Mouse (Mus musculus): ENCODE results near the gene Mapkapk5.
"Not testable (repeated sequence)": the region's sequence is repeated elsewhere in the genome, so short reads cannot be mapped to it uniquely, and the experiment has no call there.

The Mapkapk5 gene

DNA sequence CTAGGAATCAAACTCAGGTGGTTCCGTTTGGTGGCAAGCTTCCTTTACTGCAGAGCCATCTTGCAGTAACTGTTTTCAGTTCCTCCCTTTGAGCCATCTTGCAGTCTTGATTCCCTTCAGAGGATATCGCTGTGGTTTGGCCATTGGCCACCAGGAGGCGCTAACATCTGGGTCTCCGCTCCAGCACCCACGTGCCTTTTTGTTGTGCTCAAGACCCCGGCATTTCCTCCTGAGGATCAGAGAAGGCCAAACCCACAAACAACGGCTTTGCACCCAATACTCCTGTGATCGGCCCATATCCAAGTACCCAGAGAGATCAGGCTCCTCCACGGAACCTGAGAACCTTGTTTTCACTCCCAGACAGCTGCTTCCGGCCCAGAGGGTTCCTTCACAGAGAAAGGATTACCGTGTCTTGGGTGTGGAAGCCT lies 18.8 kb upstream of the Mapkapk5 start:
- DNase-seq (ENCODE audit: low spot score) = peak; percentile 88

DNA sequence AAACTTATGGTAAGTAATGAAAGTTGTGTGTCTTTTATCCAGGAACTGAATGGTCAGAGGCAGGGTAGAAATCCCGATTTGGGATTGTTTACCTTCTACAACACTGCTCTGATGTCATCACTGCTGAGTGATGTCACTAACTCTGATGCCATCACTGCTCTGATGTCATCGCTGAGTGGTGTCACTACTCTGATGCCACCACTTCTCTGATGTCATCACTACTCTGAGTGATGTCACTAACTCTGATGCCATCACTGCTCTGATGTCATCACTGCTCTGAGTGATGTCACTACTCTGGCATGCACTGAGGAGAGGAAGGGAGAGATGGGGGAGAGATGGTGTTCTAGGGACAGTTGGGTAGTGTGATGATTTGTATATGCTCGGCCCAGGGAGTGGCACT lies 16.7 kb upstream of the Mapkapk5 start:
- no peak for DNase-seq (ENCODE audit: low spot score)

- no peak for DNase-seq (ENCODE audit: low spot score)
Measured at GRCm38 (mm10) chr5:121549196-121549595, 3.5 kb upstream of the Mapkapk5 start.

- no peak for DNase-seq (ENCODE audit: low spot score)
Measured at GRCm38 (mm10) chr5:121547084-121547483, 1.4 kb upstream of the Mapkapk5 start.

GRCm38 (mm10) chr5:121546530-121546895 lies 808 bp upstream of the Mapkapk5 start:
- DNase-seq (ENCODE audit: low spot score) = peak; percentile 52

- no peak for DNase-seq (ENCODE audit: low spot score)
Measured at GRCm38 (mm10) chr5:121544910-121545792, 554 bp downstream of the Mapkapk5 start, which contains the start of the genes Adam1a and Gm42878. Gene Adam1a, minus strand, starts transcription at chr5:121545482. Gene Gm42878, minus strand, starts transcription at chr5:121545482.

DNA sequence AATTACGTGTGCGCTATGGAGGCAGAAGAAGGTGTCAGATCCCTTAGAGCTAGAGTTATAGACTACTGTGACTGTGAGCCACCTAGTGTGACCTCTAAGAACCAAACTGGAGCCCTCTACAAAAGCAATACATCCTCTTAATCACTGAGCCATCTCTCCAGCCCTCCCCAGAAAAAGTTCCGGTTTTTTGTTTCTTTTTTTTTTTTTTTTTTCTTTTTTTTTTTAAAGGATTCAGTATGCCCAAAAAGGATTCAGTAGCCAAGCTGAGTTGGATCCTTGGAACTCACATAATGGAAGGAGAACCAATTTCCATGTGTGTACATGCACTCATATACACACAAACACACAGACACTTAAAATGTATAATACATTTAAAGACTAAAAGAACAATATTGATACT lies 2.3 kb downstream of the Mapkapk5 start:
- DNase-seq (ENCODE audit: low spot score) = no peak

GRCm38 (mm10) chr5:121541235-121541634 lies 4.5 kb downstream of the Mapkapk5 start:
- DNase-seq (ENCODE audit: low spot score) = no peak

- no peak for DNase-seq (ENCODE audit: low spot score)
Measured at GRCm38 (mm10) chr5:121540066-121540465, 5.6 kb downstream of the Mapkapk5 start.

- no peak for DNase-seq (ENCODE audit: low spot score)
Measured at GRCm38 (mm10) chr5:121537588-121537987, 8.1 kb downstream of the Mapkapk5 start.

GRCm38 (mm10) chr5:121536921-121537555 lies 8.7 kb downstream of the Mapkapk5 start:
- DNase-seq (ENCODE audit: low spot score) = no peak

GRCm38 (mm10) chr5:121535116-121535515 lies 10.6 kb downstream of the Mapkapk5 start:
- no peak for DNase-seq (ENCODE audit: low spot score)

- DNase-seq (ENCODE audit: low spot score) = no peak
Measured at GRCm38 (mm10) chr5:121534521-121534920, 11.2 kb downstream of the Mapkapk5 start.

- DNase-seq (ENCODE audit: low spot score) = no peak
Measured at GRCm38 (mm10) chr5:121526961-121527360, 18.7 kb downstream of the Mapkapk5 start.

DNA sequence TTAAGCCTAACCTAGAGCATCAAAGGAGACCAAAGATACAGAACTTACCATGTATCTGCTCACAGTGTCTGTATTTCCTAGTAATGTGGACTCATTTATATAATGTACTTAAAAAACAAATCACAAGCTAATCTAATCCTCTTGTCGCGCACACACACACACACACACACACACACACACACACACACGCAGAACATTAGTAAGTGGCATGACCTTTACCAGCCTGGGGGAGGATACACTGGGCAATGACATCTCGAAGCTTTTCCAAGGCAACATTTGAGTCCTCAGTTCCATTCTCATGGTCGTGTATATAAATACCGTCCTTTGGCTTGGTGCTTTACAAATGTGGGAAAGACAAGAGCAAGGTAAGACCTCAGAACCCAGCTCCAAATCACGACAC lies 19.2 kb downstream of the Mapkapk5 start:
- no peak for DNase-seq (ENCODE audit: low spot score)

- DNase-seq (ENCODE audit: low spot score) = no peak
Measured at GRCm38 (mm10) chr5:121525774-121526450, 19.8 kb downstream of the Mapkapk5 start.

DNA sequence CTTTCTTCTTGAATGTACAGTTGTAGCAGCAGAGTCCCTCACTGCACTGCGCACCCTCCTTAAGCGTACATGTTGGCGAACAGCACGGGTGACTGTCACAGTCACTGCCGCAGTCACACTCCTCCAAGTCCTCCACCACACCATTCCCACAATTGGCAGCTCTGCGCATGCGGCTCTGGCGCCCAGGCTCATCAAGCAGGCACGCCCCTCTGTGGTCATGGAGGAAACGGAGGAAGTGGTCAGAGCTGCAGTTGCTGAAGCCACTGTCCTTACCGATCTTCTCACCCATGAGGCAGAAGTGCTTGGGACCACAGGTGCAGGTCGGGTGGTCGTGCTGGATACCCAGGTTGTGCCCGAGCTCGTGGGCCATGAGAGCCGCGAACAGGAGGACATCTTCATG lies 25.9 kb downstream of the Mapkapk5 start:
- DNase-seq (ENCODE audit: low spot score) = not testable (repeated sequence)

- no peak for DNase-seq (ENCODE audit: low spot score)
Measured at GRCm38 (mm10) chr5:121518983-121519382, 26.7 kb downstream of the Mapkapk5 start.

DNA sequence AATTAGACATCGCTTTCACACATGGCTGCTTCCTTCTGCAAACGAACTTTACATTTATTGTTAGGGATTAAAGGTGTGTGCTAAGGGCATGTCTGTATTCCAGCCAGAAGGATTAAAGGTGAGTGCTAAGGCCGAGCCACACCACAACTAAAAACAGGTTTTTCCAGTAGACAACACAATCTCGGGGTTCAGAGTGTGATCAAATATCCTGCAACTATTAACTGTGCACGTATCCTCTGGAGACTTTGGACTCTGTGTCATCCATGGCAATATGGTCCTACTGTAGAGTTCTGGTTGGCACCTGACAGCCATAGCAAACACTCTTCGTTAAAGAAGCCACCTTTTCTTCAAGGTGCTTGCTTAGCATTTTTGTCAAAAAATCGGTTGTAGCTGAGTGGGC lies 35.7 kb downstream of the Mapkapk5 start:
- DNase-seq (ENCODE audit: low spot score) = no peak

GRCm38 (mm10) chr5:121506846-121507245 lies 38.9 kb downstream of the Mapkapk5 start:
- no peak for DNase-seq (ENCODE audit: low spot score)

GRCm38 (mm10) chr5:121503231-121503630 lies 42.5 kb downstream of the Mapkapk5 start, which contains the start of gene Adam1b:
Gene Adam1b, minus strand, starts transcription at chr5:121503435.
- DNase-seq (ENCODE audit: low spot score) = no peak

- not testable (repeated sequence) for DNase-seq (ENCODE audit: low spot score)
Measured at GRCm38 (mm10) chr5:121501424-121501996, 44.2 kb downstream of the Mapkapk5 start.
